Mouse (Mus musculus): ENCODE results near the gene Farp1. TPM values are rescaled to one million over a fixed set of nuclear protein-coding genes. Genes with fewer than 3 reads are reported as not detected.

The Farp1 gene
- polyA plus RNA-seq, 1 experiment from 2014 or later = 22.4 TPM

- WGBS = 73% methylated on average over 3 of the region's 3 CpGs
- H3K4me1 ChIP-seq (ENCODE audit: control insufficient read depth, insufficient read depth, low read length) = no peaks in the 10 kb centered on the region
- ATAC-seq (ENCODE audit: low FRiP score) = no peak
Observed at GRCm38 (mm10) chr14:121205459-121205858, 170.5 kb downstream of the Farp1 start.

GRCm38 (mm10) chr14:121207441-121208158 is 172.6 kb downstream of the Farp1 start:
- Histone ChIP-seq H3K4me1 (ENCODE audit: control insufficient read depth, insufficient read depth, low read length) (no peaks in the 10 kb centered on the region), H3K4me2 (no peak overlapping the region), H3K9ac (ENCODE audit: low read length) (no peak overlapping the region), H3K27ac (ENCODE audit: low read depth, low read length) (no peak overlapping the region), H3K27me3 (ENCODE audit: control insufficient read depth, insufficient read depth, low read length) (no peaks in the 10 kb centered on the region), H3K9me3 (ENCODE audit: control insufficient read depth, low read length) (no peaks in the 10 kb centered on the region), H3K4me3 (ENCODE audit: low read depth, low read length) (no peak overlapping the region), H3K36me3 (ENCODE audit: control insufficient read depth, insufficient read depth, low read length) (no peaks in the 10 kb centered on the region)
- DNase-seq (ENCODE audit: low spot score, missing footprints) = no peak
- WGBS = 69% methylated on average over 15 of the region's 15 CpGs
- ATAC-seq (ENCODE audit: low FRiP score) = no peak

More at GRCm38 (mm10) chr14:121205459-121205858, 170.5 kb downstream of the Farp1 start:
- no peak overlapping the region for H3K27ac ChIP-seq (ENCODE audit: low read depth, low read length)
- no peaks in the 10 kb centered on the region for H3K27me3 ChIP-seq (ENCODE audit: control insufficient read depth, insufficient read depth, low read length)
- no peak overlapping the region for H3K4me2 ChIP-seq
- H3K9ac ChIP-seq (ENCODE audit: low read length) = no peak overlapping the region
- no peak overlapping the region for H3K4me3 ChIP-seq (ENCODE audit: low read depth, low read length)
- H3K36me3 ChIP-seq (ENCODE audit: control insufficient read depth, insufficient read depth, low read length) = no peaks in the 10 kb centered on the region
- H3K9me3 ChIP-seq (ENCODE audit: control insufficient read depth, low read length) = no peaks in the 10 kb centered on the region
- DNase-seq (ENCODE audit: low spot score, missing footprints) = no peak

GRCm38 (mm10) chr14:121208159-121208515 is 173.1 kb downstream of the Farp1 start:
- ATAC-seq (ENCODE audit: low FRiP score) = no peak

GRCm38 (mm10) chr14:121210318-121210717 is 175.3 kb downstream of the Farp1 start:
- Histone ChIP-seq H3K4me1 (ENCODE audit: control insufficient read depth, insufficient read depth, low read length) (no peaks in the 10 kb centered on the region), H3K27ac (ENCODE audit: low read depth, low read length) (no peak overlapping the region), H3K36me3 (ENCODE audit: control insufficient read depth, insufficient read depth, low read length) (no peaks in the 10 kb centered on the region), H3K27me3 (ENCODE audit: control insufficient read depth, insufficient read depth, low read length) (no peaks in the 10 kb centered on the region), H3K9ac (ENCODE audit: low read length) (no peak overlapping the region), H3K4me2 (no peak overlapping the region), H3K9me3 (ENCODE audit: control insufficient read depth, low read length) (no peaks in the 10 kb centered on the region), H3K4me3 (ENCODE audit: low read depth, low read length) (no peak overlapping the region)
- DNase-seq (ENCODE audit: low spot score, missing footprints) (no peak), ATAC-seq (ENCODE audit: low FRiP score) (no peak)
- 84% methylated on average over 3 of the region's 3 CpGs for WGBS

More at GRCm38 (mm10) chr14:121208159-121208515, 173.1 kb downstream of the Farp1 start:
- WGBS = 77% methylated on average over 3 of the region's 3 CpGs
- Histone ChIP-seq H3K9me3 (ENCODE audit: control insufficient read depth, low read length) (no peaks in the 10 kb centered on the region), H3K36me3 (ENCODE audit: control insufficient read depth, insufficient read depth, low read length) (no peaks in the 10 kb centered on the region), H3K4me1 (ENCODE audit: control insufficient read depth, insufficient read depth, low read length) (no peaks in the 10 kb centered on the region), H3K9ac (ENCODE audit: low read length) (no peak overlapping the region), H3K27me3 (ENCODE audit: control insufficient read depth, insufficient read depth, low read length) (no peaks in the 10 kb centered on the region), H3K4me2 (no peak overlapping the region), H3K27ac (ENCODE audit: low read depth, low read length) (no peak overlapping the region), H3K4me3 (ENCODE audit: low read depth, low read length) (no peak overlapping the region)
- no peak for DNase-seq (ENCODE audit: low spot score, missing footprints)

GRCm38 (mm10) chr14:121213650-121214049 is 178.7 kb downstream of the Farp1 start:
- no peaks in the 10 kb centered on the region for H3K27me3 ChIP-seq (ENCODE audit: control insufficient read depth, insufficient read depth, low read length)
- H3K4me2 ChIP-seq = no peak overlapping the region
- WGBS = 77% methylated on average over 4 of the region's 4 CpGs
- H3K4me3 ChIP-seq (ENCODE audit: low read depth, low read length) = no peak overlapping the region
- no peaks in the 10 kb centered on the region for H3K9me3 ChIP-seq (ENCODE audit: control insufficient read depth, low read length)
- ATAC-seq (ENCODE audit: low FRiP score) (no peak), DNase-seq (ENCODE audit: low spot score, missing footprints) (no peak)
- H3K9ac ChIP-seq (ENCODE audit: low read length) = no peak overlapping the region
- H3K27ac ChIP-seq (ENCODE audit: low read depth, low read length) = no peak overlapping the region
- no peaks in the 10 kb centered on the region for H3K4me1 ChIP-seq (ENCODE audit: control insufficient read depth, insufficient read depth, low read length)
- H3K36me3 ChIP-seq (ENCODE audit: control insufficient read depth, insufficient read depth, low read length) = no peaks in the 10 kb centered on the region

- ATAC-seq (ENCODE audit: low FRiP score) (no peak), DNase-seq (ENCODE audit: low spot score, missing footprints) (no peak)
- 90% methylated on average over 11 of the region's 11 CpGs for WGBS
- no peak overlapping the region for H3K27ac ChIP-seq (ENCODE audit: low read depth, low read length)
- H3K27me3 ChIP-seq (ENCODE audit: control insufficient read depth, insufficient read depth, low read length) = no peaks in the 10 kb centered on the region
- H3K4me2 ChIP-seq = no peak overlapping the region
- H3K9me3 ChIP-seq (ENCODE audit: control insufficient read depth, low read length) = no peaks in the 10 kb centered on the region
- no peak overlapping the region for H3K9ac ChIP-seq (ENCODE audit: low read length)
- H3K36me3 ChIP-seq (ENCODE audit: control insufficient read depth, insufficient read depth, low read length) = no peaks in the 10 kb centered on the region
- no peaks in the 10 kb centered on the region for H3K4me1 ChIP-seq (ENCODE audit: control insufficient read depth, insufficient read depth, low read length)
- H3K4me3 ChIP-seq (ENCODE audit: low read depth, low read length) = no peak overlapping the region
Observed at GRCm38 (mm10) chr14:121214636-121215257, 179.7 kb downstream of the Farp1 start.

- no peak overlapping the region for H3K4me2 ChIP-seq
- no peak overlapping the region for H3K4me3 ChIP-seq (ENCODE audit: low read depth, low read length)
- ATAC-seq (ENCODE audit: low FRiP score) (no peak), DNase-seq (ENCODE audit: low spot score, missing footprints) (no peak)
- no peaks in the 10 kb centered on the region for H3K4me1 ChIP-seq (ENCODE audit: control insufficient read depth, insufficient read depth, low read length)
- H3K9me3 ChIP-seq (ENCODE audit: control insufficient read depth, low read length) = no peaks in the 10 kb centered on the region
- 82% methylated on average over 5 of the region's 5 CpGs for WGBS
- H3K27me3 ChIP-seq (ENCODE audit: control insufficient read depth, insufficient read depth, low read length) = no peaks in the 10 kb centered on the region
- no peak overlapping the region for H3K27ac ChIP-seq (ENCODE audit: low read depth, low read length)
- no peaks in the 10 kb centered on the region for H3K36me3 ChIP-seq (ENCODE audit: control insufficient read depth, insufficient read depth, low read length)
- H3K9ac ChIP-seq (ENCODE audit: low read length) = no peak overlapping the region
Observed at GRCm38 (mm10) chr14:121215817-121216216, 180.8 kb downstream of the Farp1 start.

- Histone ChIP-seq H3K27ac (ENCODE audit: low read depth, low read length) (no peak overlapping the region), H3K9ac (ENCODE audit: low read length) (no peak overlapping the region), H3K9me3 (ENCODE audit: control insufficient read depth, low read length) (no peaks in the 10 kb centered on the region), H3K4me2 (no peak overlapping the region), H3K27me3 (ENCODE audit: control insufficient read depth, insufficient read depth, low read length) (no peaks in the 10 kb centered on the region), H3K4me1 (ENCODE audit: control insufficient read depth, insufficient read depth, low read length) (no peaks in the 10 kb centered on the region), H3K36me3 (ENCODE audit: control insufficient read depth, insufficient read depth, low read length) (no peaks in the 10 kb centered on the region), H3K4me3 (ENCODE audit: low read depth, low read length) (no peak overlapping the region)
- DNase-seq (ENCODE audit: low spot score, missing footprints) (no peak), ATAC-seq (ENCODE audit: low FRiP score) (no peak)
- WGBS = 75% methylated on average over 6 of the region's 6 CpGs
Observed at GRCm38 (mm10) chr14:121216672-121217071, 181.7 kb downstream of the Farp1 start.

- no peak overlapping the region for H3K4me3 ChIP-seq (ENCODE audit: low read depth, low read length)
- DNase-seq (ENCODE audit: low spot score, missing footprints) = no peak
- ATAC-seq (ENCODE audit: low FRiP score) = no peak
- H3K27ac ChIP-seq (ENCODE audit: low read depth, low read length) = no peak overlapping the region
- no peaks in the 10 kb centered on the region for H3K4me1 ChIP-seq (ENCODE audit: control insufficient read depth, insufficient read depth, low read length)
- H3K9me3 ChIP-seq (ENCODE audit: control insufficient read depth, low read length) = no peaks in the 10 kb centered on the region
- H3K4me2 ChIP-seq = no peak overlapping the region
- H3K36me3 ChIP-seq (ENCODE audit: control insufficient read depth, insufficient read depth, low read length) = no peaks in the 10 kb centered on the region
- WGBS = 79% methylated on average over 7 of the region's 7 CpGs
- no peak overlapping the region for H3K9ac ChIP-seq (ENCODE audit: low read length)
- no peaks in the 10 kb centered on the region for H3K27me3 ChIP-seq (ENCODE audit: control insufficient read depth, insufficient read depth, low read length)
Observed at GRCm38 (mm10) chr14:121218620-121219019, 183.6 kb downstream of the Farp1 start.

Measured in midbrain, embryonic 11.5 days (tissue).